Mouse (Mus musculus) C2C12 (cell line): ENCODE data around the gene Bbs2.

Experiments
- CTCF ChIP-seq: IDR thresholded peaks from one replicate; pipeline ENCODE4 v1.5.1; 2011; ENCODE audit not compliant: control insufficient read depth, insufficient read depth, insufficient read length
- USF1 ChIP-seq: IDR thresholded peaks from one replicate; pipeline ENCODE4 v1.6.1; 2011; ENCODE audit warnings: low read depth, mild to moderate bottlenecking, control low read depth, moderate library complexity

DNA sequence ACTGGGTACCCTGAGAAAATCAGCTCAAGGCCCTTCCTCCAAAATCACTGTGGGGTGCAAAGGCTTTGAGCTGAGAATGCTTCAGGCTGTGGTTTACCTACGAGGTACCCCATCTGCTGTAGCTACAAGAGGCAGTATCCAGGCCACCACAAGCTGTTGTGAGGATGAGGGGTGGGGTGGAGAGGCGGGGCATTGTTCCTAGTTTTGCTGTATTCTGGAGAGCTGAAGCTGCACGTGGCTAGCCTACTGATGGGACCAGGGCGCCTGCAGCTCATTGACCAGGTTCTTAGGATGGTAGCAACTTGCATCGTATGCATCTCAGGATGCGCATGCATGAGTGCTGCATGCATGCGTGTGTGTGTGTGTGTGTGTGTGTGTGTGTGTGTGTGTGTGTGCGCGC, 22.9 kb upstream of the Bbs2 start:
- TF ChIP-seq CTCF (no peak), USF1 (no peak)
